Mouse (Mus musculus): ENCODE data around the gene Capn9. TPM values are rescaled to one million over a fixed set of nuclear protein-coding genes. Genes with fewer than 3 reads are reported as not detected.

The Capn9 gene
- total RNA-seq, 1 experiment = not detected

- no peaks in the 10 kb centered on the region for H3K4me1 ChIP-seq (ENCODE audit: control insufficient read depth in 2 of 2, insufficient read depth in 2 of 2, low read length in 2 of 2, poor library complexity in 1 of 2)
- H3K9ac ChIP-seq (ENCODE audit: insufficient read depth, low read depth, low read length, poor library complexity, severe bottlenecking) = no peak overlapping the region
- no peaks in the 10 kb centered on the region; the same call in 1 of the 2 replicates for H3K36me3 ChIP-seq (ENCODE audit: control insufficient read depth, insufficient read depth, low read length, poor library complexity, severe bottlenecking)
- H3K27ac ChIP-seq (ENCODE audit: insufficient read depth, low read depth, low read length, poor library complexity, severe bottlenecking) = no peak overlapping the region
- no peak for DNase-seq (ENCODE audit: low read depth, low spot score)
- H3K4me3 ChIP-seq (ENCODE audit: insufficient read depth in 1 of 2, low read depth in 1 of 2, low read length in 2 of 2, poor library complexity in 1 of 2, severe bottlenecking in 1 of 2) = no peak overlapping the region
- H3K9me3 ChIP-seq (ENCODE audit: control insufficient read depth, insufficient read depth, low read depth, low read length) = no peaks in the 10 kb centered on the region
- TF ChIP-seq MAFK (IDR thresholded peaks at IDR 0.05; ENCODE audit: insufficient read depth, low read depth, low read length) = no peak
- no peak for TF ChIP-seq ZNF384 (IDR thresholded peaks at IDR 0.05; ENCODE audit: low read depth, low read length)
- TF ChIP-seq HCFC1 (IDR thresholded peaks at IDR 0.05; ENCODE audit: borderline replicate concordance, insufficient read depth, low read length) = no peak
- TF ChIP-seq ZC3H11A (IDR thresholded peaks at IDR 0.05; ENCODE audit: borderline replicate concordance, low read depth, low read length) = no peak
- TF ChIP-seq CHD2 (IDR thresholded peaks at IDR 0.05; ENCODE audit: low read depth, low read length) = no peak
- in situ Hi-C loops (cut with MboI; ENCODE audit: low sequenced_read_pairs in 2 of 2, unreplicated experiment in 2 of 2) = no loop called here
Observed at GRCm38 (mm10) chr8:124652546-124652945, 76.6 kb downstream of the Capn9 start.

- DNase-seq (ENCODE audit: low read depth, low spot score) = no peak
- Histone ChIP-seq H3K4me1 (ENCODE audit: control insufficient read depth in 2 of 2, insufficient read depth in 2 of 2, low read length in 2 of 2, poor library complexity in 1 of 2) (no peaks in the 10 kb centered on the region), H3K9ac (ENCODE audit: insufficient read depth, low read depth, low read length, poor library complexity, severe bottlenecking) (no peak overlapping the region), H3K9me3 (ENCODE audit: control insufficient read depth, insufficient read depth, low read depth, low read length) (no peaks in the 10 kb centered on the region), H3K27ac (ENCODE audit: insufficient read depth, low read depth, low read length, poor library complexity, severe bottlenecking) (no peak overlapping the region), H3K36me3 (ENCODE audit: control insufficient read depth, insufficient read depth, low read length, poor library complexity, severe bottlenecking) (no peaks in the 10 kb centered on the region; the same call in 1 of the 2 replicates), H3K4me3 (ENCODE audit: insufficient read depth in 1 of 2, low read depth in 1 of 2, low read length in 2 of 2, poor library complexity in 1 of 2, severe bottlenecking in 1 of 2) (no peak overlapping the region)
- no peak for TF ChIP-seq ZNF384 (IDR thresholded peaks at IDR 0.05; ENCODE audit: low read depth, low read length)
- no peak for TF ChIP-seq ZC3H11A (IDR thresholded peaks at IDR 0.05; ENCODE audit: borderline replicate concordance, low read depth, low read length)
- TF ChIP-seq CHD2 (IDR thresholded peaks at IDR 0.05; ENCODE audit: low read depth, low read length) = no peak
- TF ChIP-seq HCFC1 (IDR thresholded peaks at IDR 0.05; ENCODE audit: borderline replicate concordance, insufficient read depth, low read length) = no peak
- no peak for TF ChIP-seq MAFK (IDR thresholded peaks at IDR 0.05; ENCODE audit: insufficient read depth, low read depth, low read length)
- in situ Hi-C loops (cut with MboI; ENCODE audit: low sequenced_read_pairs in 2 of 2, unreplicated experiment in 2 of 2) = no loop called here
Observed at GRCm38 (mm10) chr8:124653568-124654475, 77.9 kb downstream of the Capn9 start.

GRCm38 (mm10) chr8:124657961-124658360 is 82.0 kb downstream of the Capn9 start:
- DNase-seq (ENCODE audit: low read depth, low spot score) = no peak
- Histone ChIP-seq H3K27ac (ENCODE audit: insufficient read depth, low read depth, low read length, poor library complexity, severe bottlenecking) (no peak overlapping the region), H3K4me1 (ENCODE audit: control insufficient read depth in 2 of 2, insufficient read depth in 2 of 2, low read length in 2 of 2, poor library complexity in 1 of 2) (no peaks in the 10 kb centered on the region; a peak in 1 of 4 replicates), H3K4me3 (ENCODE audit: insufficient read depth in 1 of 2, low read depth in 1 of 2, low read length in 2 of 2, poor library complexity in 1 of 2, severe bottlenecking in 1 of 2) (no peak overlapping the region), H3K9ac (ENCODE audit: insufficient read depth, low read depth, low read length, poor library complexity, severe bottlenecking) (no peak overlapping the region), H3K36me3 (ENCODE audit: control insufficient read depth, insufficient read depth, low read length, poor library complexity, severe bottlenecking) (no peaks in the 10 kb centered on the region), H3K9me3 (ENCODE audit: control insufficient read depth, insufficient read depth, low read depth, low read length) (no peaks in the 10 kb centered on the region)
- TF ChIP-seq HCFC1 (IDR thresholded peaks at IDR 0.05; ENCODE audit: borderline replicate concordance, insufficient read depth, low read length) (no peak), ZNF384 (IDR thresholded peaks at IDR 0.05; ENCODE audit: low read depth, low read length) (no peak), MAFK (IDR thresholded peaks at IDR 0.05; ENCODE audit: insufficient read depth, low read depth, low read length) (no peak), ZC3H11A (IDR thresholded peaks at IDR 0.05; ENCODE audit: borderline replicate concordance, low read depth, low read length) (no peak), CHD2 (IDR thresholded peaks at IDR 0.05; ENCODE audit: low read depth, low read length) (no peak)
- in situ Hi-C loops (cut with MboI; ENCODE audit: low sequenced_read_pairs in 2 of 2, unreplicated experiment in 2 of 2) = no loop called here

GRCm38 (mm10) chr8:124658415-124658814 is 82.5 kb downstream of the Capn9 start:
- in situ Hi-C loops (cut with MboI; ENCODE audit: low sequenced_read_pairs in 2 of 2, unreplicated experiment in 2 of 2) = no loop called here
- Histone ChIP-seq H3K4me1 (ENCODE audit: control insufficient read depth in 2 of 2, insufficient read depth in 2 of 2, low read length in 2 of 2, poor library complexity in 1 of 2) (no peaks in the 10 kb centered on the region; a peak in 1 of 4 replicates), H3K4me3 (ENCODE audit: insufficient read depth in 1 of 2, low read depth in 1 of 2, low read length in 2 of 2, poor library complexity in 1 of 2, severe bottlenecking in 1 of 2) (no peak overlapping the region), H3K9ac (ENCODE audit: insufficient read depth, low read depth, low read length, poor library complexity, severe bottlenecking) (no peak overlapping the region), H3K36me3 (ENCODE audit: control insufficient read depth, insufficient read depth, low read length, poor library complexity, severe bottlenecking) (no peaks in the 10 kb centered on the region), H3K9me3 (ENCODE audit: control insufficient read depth, insufficient read depth, low read depth, low read length) (no peaks in the 10 kb centered on the region), H3K27ac (ENCODE audit: insufficient read depth, low read depth, low read length, poor library complexity, severe bottlenecking) (no peak overlapping the region)
- no peak for DNase-seq (ENCODE audit: low read depth, low spot score)
- TF ChIP-seq ZC3H11A (IDR thresholded peaks at IDR 0.05; ENCODE audit: borderline replicate concordance, low read depth, low read length) = no peak
- no peak for TF ChIP-seq HCFC1 (IDR thresholded peaks at IDR 0.05; ENCODE audit: borderline replicate concordance, insufficient read depth, low read length)
- TF ChIP-seq MAFK (IDR thresholded peaks at IDR 0.05; ENCODE audit: insufficient read depth, low read depth, low read length) = no peak
- no peak for TF ChIP-seq CHD2 (IDR thresholded peaks at IDR 0.05; ENCODE audit: low read depth, low read length)
- TF ChIP-seq ZNF384 (IDR thresholded peaks at IDR 0.05; ENCODE audit: low read depth, low read length) = no peak

All from ES-E14 (cell line).